Comparison of ENCODE assay signal across 21 mouse cellular contexts in the genomic region with DNA sequence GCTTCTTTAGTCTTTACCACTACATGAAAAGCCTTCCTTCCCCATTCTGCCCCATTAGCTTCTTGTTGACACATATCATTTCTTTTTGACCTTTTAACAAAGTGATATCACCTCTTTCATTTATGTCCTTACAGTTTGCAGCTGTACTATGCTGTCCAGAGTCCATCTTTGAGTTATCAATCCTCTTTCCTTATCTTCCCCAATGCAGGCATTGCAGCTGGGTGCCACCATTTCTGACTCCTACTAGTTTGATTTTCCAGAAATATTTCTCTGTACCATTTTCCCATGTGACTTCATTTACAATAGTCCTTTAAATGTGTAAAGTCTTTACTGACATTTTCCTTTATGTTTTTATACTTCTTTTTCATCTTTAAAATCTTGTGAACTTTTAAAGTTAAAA.
"Had no signal": no experiment of that assay in that cellular context is flagged by ENCODE, and none has a peak within 500 bp of the region (broad histone marks: within the 10 kb centered on the region; RNA-seq: fewer than 3 reads in every experiment).

No protein-coding gene starts in this region.

- H3K4me2 ChIP-seq: limb, embryonic 13.5 days; neural tube, embryonic 12.5 days; neural tube, embryonic 15.5 days; stomach, embryonic 15.5 days had no signal

- H3K27ac ChIP-seq: limb, embryonic 10.5 days; midbrain, embryonic 10.5 days; neural tube, embryonic 12.5 days; neural tube, embryonic 15.5 days; stomach, embryonic 15.5 days had no signal

- ATAC-seq: lung, postnatal 0 days had no signal

- H3K9me3 ChIP-seq: limb, embryonic 10.5 days; limb, embryonic 13.5 days; megakaryocyte, embryonic 14.5 days; midbrain, embryonic 10.5 days; neural tube, embryonic 12.5 days; neural tube, embryonic 15.5 days; stomach, embryonic 15.5 days had no signal

- H3K27me3 ChIP-seq: limb, embryonic 13.5 days; megakaryocyte, embryonic 14.5 days; neural tube, embryonic 12.5 days; neural tube, embryonic 15.5 days; stomach, embryonic 15.5 days had no signal

- H3K9ac ChIP-seq: limb, embryonic 13.5 days; lung, embryonic 14.5 days; neural tube, embryonic 12.5 days; neural tube, embryonic 15.5 days; stomach, embryonic 15.5 days had no signal

- H3K36me3 ChIP-seq: limb, embryonic 13.5 days; neural tube, embryonic 12.5 days; neural tube, embryonic 15.5 days; stomach, embryonic 15.5 days had no signal

- H3K4me3 ChIP-seq: layer of hippocampus, adult 2 months; limb, embryonic 10.5 days; limb, embryonic 13.5 days; megakaryocyte, embryonic 14.5 days; midbrain, embryonic 10.5 days; neural tube, embryonic 12.5 days; neural tube, embryonic 15.5 days; stomach, embryonic 15.5 days had no signal

- DNase-seq: kidney, adult 18-20 months; kidney, adult 9 months; kidney, postnatal 14 days; layer of hippocampus, adult 9-11 months; lung, embryonic 14.5 days; lung, postnatal 36 days; midbrain, embryonic 14.5 days; right cerebral cortex, adult 18-20 months; right cerebral cortex, postnatal 14 days; right cerebral cortex, postnatal 4 days; spleen, adult 18-20 months; thymus, postnatal 36 days had no signal
